Mouse (Mus musculus) E14TG2a.4 (cell line): Measurements from ENCODE around the gene E2f7.

Experiments used
- CTCF ChIP-seq: conservative IDR thresholded peaks from 2 replicates; pipeline ENCODE4 v1.5.1; 2014; ENCODE audit warnings: low read length
- NANOG ChIP-seq: IDR thresholded peaks from 2 replicates; pipeline ENCODE4 v1.6.1; 2014; ENCODE audit warnings: borderline replicate concordance, low read length, mixed read lengths
- POU5F1 ChIP-seq: IDR thresholded peaks from 2 replicates; pipeline ENCODE4 v1.6.1; 2014; ENCODE audit warnings: low read length, borderline replicate concordance

DNA sequence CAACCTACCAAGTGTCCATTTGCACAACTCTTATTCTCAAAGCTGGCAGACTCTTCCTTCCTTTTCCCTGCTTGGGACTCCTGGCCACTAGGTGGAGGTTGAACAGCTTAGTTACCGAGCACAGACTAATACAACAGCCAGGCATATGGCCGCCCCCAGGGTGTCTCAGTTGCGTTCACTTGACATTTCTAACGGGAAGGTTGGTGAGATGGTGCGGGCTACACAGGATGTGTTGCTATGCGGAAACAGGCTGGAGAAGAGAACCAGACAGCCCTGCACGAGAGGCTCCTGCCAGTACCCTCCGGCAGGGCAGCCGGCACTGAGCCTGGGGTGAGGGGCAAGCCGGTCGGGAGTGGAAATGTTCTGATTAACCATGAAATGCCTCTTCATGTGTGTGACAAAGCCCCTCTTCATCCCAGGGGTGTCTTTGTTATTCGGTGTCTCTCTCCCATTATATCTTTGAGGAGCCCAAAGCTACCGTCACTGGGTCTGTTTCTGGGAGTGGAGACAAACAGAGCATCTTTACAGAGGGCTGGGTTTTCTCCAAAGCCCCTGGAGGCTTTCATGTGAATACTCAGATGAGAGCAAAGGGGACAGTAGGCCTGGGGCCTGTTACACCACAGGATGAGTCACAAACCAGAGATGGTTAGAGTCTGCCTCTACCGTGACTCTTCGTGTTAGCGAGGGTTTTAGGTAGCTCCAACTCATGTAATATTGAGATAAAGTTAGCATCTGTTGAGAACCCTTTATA lies 17.1 kb downstream of the E2f7 start:
- TF ChIP-seq CTCF: no peak; the same call in none of the 2 replicates
- no peak for TF ChIP-seq POU5F1
- TF ChIP-seq NANOG: no peak
